Mouse (Mus musculus) spleen, embryonic (tissue): Measurements from ENCODE around the gene C2cd3.
"Not testable (repeated sequence)": the region's sequence is repeated elsewhere in the genome, so short reads cannot be mapped to it uniquely, and the experiment has no call there.

Source experiments
- CTCF ChIA-PET: fragments of 350-600 bp; sonication (Branson Sonifier 250); formaldehyde crosslinking; loops from one replicate; lab custom pipeline; 2022; lab: Charles Lee

Gene C2cd3

GRCm38 (mm10) chr7:100470796-100471406, 98.9 kb downstream of the C2cd3 start:
- CTCF ChIA-PET: interaction anchor here (0.6 kb wide), 1 partner anchor 304 kb away, joined by 3 read pairs; no protein-coding TSS in a partner anchor

GRCm38 (mm10) chr7:100471407-100471797, 99.4 kb downstream of the C2cd3 start:
- CTCF ChIA-PET: interaction anchor here (0.6 to 0.7 kb wide), 2 partner anchors 303 to 1931 kb away, joined by 3 to 6 read pairs; no protein-coding TSS in a partner anchor

GRCm38 (mm10) chr7:100472777-100473176, 100.7 kb downstream of the C2cd3 start, which contains the start of gene Ucp3:
Gene Ucp3 (plus strand): TSS chr7:100472990.
- CTCF ChIA-PET: no interaction called here

GRCm38 (mm10) chr7:100473846-100474454, 101.9 kb downstream of the C2cd3 start:
- CTCF ChIA-PET: no interaction called here

- CTCF ChIA-PET: no interaction called here
Measured at GRCm38 (mm10) chr7:100474680-100475079, 102.6 kb downstream of the C2cd3 start.

GRCm38 (mm10) chr7:100479100-100479822, 107.2 kb downstream of the C2cd3 start:
- CTCF ChIA-PET: no interaction called here

DNA sequence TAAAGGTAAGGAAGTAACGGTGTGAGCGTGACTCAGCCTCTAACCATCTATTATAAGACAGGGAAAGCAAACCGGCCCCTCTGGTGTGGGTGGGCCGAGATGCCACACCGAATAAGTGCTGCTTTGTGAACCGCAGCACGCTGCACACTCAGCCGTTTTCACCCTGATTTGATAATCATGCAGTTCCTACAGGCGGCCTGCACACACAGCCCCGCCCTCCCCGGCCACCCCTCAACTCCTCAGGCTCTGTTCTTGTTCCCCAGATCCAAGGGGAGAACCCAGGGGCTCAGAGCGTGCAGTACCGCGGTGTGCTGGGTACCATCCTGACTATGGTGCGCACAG, 107.8 kb downstream of the C2cd3 start:
- CTCF ChIA-PET: no interaction called here

DNA sequence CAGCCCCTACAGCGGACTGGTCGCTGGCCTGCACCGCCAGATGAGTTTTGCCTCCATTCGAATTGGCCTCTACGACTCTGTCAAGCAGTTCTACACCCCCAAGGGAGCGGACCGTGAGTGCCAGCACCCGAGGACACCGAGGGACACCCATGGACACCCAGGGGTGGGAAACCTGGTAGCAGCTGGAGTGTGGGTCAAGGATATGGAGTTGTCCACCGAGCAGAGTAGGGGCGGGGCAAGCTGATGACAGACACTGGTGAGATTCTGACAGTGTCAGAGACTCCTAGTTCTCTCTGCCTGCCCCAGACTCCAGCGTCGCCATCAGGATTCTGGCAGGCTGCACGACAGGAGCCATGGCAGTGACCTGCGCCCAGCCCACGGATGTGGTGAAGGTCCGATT, 108.1 kb downstream of the C2cd3 start:
- CTCF ChIA-PET: no interaction called here

DNA sequence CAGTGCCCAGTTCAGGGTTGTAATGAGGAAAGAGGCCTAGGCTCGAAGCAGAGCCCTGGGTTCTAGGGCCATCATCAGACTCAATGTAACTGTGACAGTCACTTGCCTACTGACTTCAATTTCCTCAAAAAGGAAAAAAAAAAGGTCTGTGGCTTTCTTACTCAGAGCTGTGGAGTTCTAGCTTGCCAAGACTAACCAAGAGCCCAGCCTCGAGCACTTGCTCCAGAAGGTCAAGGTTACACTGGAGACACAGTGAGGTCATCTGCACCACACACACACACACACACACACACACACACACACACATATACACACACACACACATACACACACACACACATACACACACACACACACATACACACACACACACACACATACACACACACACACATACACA, 110.0 kb downstream of the C2cd3 start:
- CTCF ChIA-PET: not testable (repeated sequence)

GRCm38 (mm10) chr7:100484493-100484892, 112.5 kb downstream of the C2cd3 start:
- CTCF ChIA-PET: interaction anchor here (0.6 to 0.7 kb wide), 2 partner anchors 973 to 1736 kb away, joined by 5 to 15 read pairs; no protein-coding TSS in a partner anchor

GRCm38 (mm10) chr7:100487301-100487700, 115.3 kb downstream of the C2cd3 start:
- CTCF ChIA-PET: no interaction called here

GRCm38 (mm10) chr7:100488474-100489048, 116.5 kb downstream of the C2cd3 start:
- CTCF ChIA-PET: no interaction called here

GRCm38 (mm10) chr7:100492391-100493116, 120.5 kb downstream of the C2cd3 start:
- CTCF ChIA-PET: no interaction called here

DNA sequence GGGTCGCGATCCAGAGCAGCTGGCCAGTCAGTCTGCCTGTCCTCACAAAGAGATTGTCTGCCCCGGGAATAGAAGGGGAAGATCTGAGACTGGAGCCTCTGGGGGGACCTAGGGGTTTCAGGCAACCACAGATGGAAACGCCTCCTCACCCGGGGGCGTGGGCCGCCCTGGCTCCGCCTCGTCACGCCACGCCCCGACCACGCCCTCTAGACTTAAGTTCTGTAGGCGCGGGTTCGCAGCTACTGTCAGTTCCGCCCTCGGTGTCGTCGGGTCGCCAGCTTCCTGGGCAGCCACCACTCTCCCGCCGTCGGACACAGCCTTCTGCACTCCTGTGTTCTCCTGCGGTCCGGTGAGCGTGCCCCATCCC, 121.1 kb downstream of the C2cd3 start, which contains the start of gene Ucp2:
Gene Ucp2 (plus strand): TSS at position 221 of the 367 bp plus-strand sequence.
- CTCF ChIA-PET: interaction anchor here (0.6 kb wide), 1 partner anchor 301 kb away, joined by 5 read pairs; no protein-coding TSS in a partner anchor

DNA sequence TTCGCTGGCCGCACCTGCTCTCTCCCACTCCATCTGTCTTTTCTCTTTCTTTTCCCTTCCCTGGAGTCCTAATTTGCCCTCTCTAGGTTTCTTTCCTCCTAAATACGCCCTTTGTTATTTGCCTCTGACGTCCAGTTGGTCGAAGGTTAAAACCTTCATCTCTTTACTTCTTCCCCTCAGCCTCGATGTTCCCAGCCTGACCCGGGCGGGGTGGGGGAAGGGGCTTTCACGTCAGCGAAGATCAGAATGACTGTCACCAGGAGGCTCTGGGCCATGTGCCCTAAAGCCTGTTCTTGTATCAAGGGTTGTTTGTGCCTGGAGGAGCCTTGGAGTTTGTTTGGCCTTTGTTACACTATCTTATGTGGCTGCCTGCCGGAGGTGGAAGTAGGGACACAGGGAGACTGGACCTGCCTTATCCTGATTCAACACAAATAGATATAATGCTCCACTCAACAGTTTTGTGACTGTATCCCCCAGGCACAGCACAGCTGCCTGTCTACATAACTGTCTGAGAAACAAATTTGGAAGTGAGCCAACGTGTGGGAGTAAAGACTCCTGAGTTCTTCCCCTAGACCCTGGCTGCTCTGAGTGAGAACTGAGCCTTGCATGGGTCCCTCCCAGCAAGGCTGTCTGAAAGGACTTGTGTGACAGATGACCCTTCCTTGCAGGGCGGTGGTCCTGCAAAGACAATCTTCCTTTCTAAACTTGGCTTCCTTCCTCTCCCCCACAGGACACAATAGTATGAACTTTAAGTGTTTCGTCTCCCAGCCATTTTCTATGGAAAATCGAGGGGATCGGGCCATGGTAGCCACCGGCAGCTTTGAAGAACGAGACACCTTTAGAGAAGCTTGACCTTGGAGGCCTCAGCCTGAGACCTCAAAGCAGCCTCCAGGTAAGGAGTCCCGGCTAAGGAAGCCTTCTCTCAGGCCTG, 121.7 kb downstream of the C2cd3 start:
- CTCF ChIA-PET: interaction anchor here (0.6 kb wide), 1 partner anchor 300 kb away, joined by 5 read pairs; no protein-coding TSS in a partner anchor

DNA sequence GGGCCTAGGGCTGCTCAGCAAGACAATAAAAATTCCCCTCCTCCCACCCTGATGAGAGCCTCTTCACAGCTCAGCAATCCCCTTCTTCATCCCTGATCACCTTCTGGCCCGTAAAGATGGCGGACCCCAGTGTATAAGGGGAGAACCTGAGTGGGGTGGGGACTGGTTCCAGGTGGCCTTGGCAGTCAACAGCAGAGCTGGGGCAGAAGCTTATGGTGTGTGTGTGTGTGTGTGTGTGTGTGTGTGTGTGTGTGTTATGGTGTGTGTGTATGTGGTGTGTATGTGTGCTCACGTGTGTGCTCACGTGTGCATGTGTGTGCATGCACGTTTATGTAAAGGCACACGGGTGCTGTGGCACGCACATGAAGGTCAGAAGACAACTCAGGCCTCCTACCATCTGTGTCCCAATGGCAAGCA, 122.4 kb downstream of the C2cd3 start:
- CTCF ChIA-PET: interaction anchor here (0.6 kb wide), 1 partner anchor 89 kb away, joined by 3 read pairs; no protein-coding TSS in a partner anchor

- CTCF ChIA-PET: interaction anchor here (0.6 kb wide), 1 partner anchor 88 kb away, joined by 3 read pairs; no protein-coding TSS in a partner anchor
Measured at GRCm38 (mm10) chr7:100495042-100495441, 123.0 kb downstream of the C2cd3 start.

DNA sequence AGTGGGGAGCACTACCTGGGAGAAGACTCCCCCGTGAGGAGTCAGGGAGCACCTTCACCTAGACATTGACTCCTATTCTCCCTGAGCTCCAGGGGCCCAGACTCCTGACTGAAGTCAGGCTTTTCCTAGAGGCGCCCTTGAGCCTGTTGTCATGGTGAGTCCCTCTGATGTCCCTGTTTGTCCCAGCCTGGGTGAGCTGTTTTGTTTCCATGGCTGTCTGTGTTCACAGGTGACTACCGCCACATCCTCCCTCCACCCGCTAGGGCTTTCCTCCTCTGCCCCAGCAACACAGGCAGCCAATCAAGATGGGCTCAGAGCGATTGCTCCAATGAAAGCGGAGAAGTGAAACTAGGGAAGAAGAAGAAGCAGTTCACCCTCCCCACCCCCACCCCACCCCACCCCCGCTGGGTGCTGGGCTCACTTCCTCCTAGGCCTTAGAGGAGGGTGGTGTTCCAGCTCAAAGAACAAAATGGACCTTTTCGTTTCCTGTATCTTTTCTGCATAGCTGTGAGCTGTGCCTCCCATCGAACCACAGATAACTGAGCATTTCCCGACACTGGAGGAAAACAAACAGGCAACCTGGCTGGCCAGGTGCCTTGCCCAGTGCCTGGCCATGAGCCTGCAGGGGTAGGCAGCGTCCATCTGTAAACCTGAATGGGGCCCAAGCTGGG, 123.7 kb downstream of the C2cd3 start:
- CTCF ChIA-PET: no interaction called here

- CTCF ChIA-PET: no interaction called here
Measured at GRCm38 (mm10) chr7:100496371-100496770, 124.3 kb downstream of the C2cd3 start.
